Mouse (Mus musculus) cerebellum, adult 9-11 months (tissue): ENCODE measurements at regions not wholly inside any gene's neighbourhood (a gene's known extent, or its start where the extent isn't known, plus 50 kb on each side); places are given as distances from the start of the nearest gene placed in this dataset.
A peak's percentile ranks its signal among the peaks of the same experiment; 100 is the strongest.
"Not testable (repeated sequence)": the region's sequence is repeated elsewhere in the genome, so short reads cannot be mapped to it uniquely, and the experiment has no call there.

Experiments used
- DNase-seq: peaks from one replicate; pipeline ENCODE4 v3.0.0; 2022

GRCm38 (mm10) chr6:5663433-5664175 lies 61.8 kb upstream of the Dync1i1 start:
- DNase-seq: peak; percentile 88

GRCm38 (mm10) chr6:5645150-5645732 lies 80.2 kb upstream of the Dync1i1 start:
- DNase-seq: peak; percentile 59

- DNase-seq: no peak
Observed at GRCm38 (mm10) chr6:5634222-5634621, 91.2 kb upstream of the Dync1i1 start.

GRCm38 (mm10) chr6:5633036-5633708 lies 92.3 kb upstream of the Dync1i1 start:
- DNase-seq: peak; percentile 46

GRCm38 (mm10) chr6:5624085-5624484 lies 101.4 kb upstream of the Dync1i1 start:
- DNase-seq: no peak

GRCm38 (mm10) chr6:5621582-5621981 lies 103.9 kb upstream of the Dync1i1 start:
- no peak for DNase-seq

- no peak for DNase-seq
Observed at GRCm38 (mm10) chr6:5594011-5594410, 97.9 kb upstream of the Pdk4 start.

GRCm38 (mm10) chr6:5589635-5590034 lies 93.5 kb upstream of the Pdk4 start:
- peak; percentile 8 for DNase-seq

GRCm38 (mm10) chr6:5582923-5583525 lies 86.9 kb upstream of the Pdk4 start:
- no peak for DNase-seq

GRCm38 (mm10) chr6:5576891-5577290 lies 80.8 kb upstream of the Pdk4 start:
- DNase-seq: not testable (repeated sequence)

- no peak for DNase-seq
Observed at GRCm38 (mm10) chr6:5566582-5566981, 70.5 kb upstream of the Pdk4 start.

GRCm38 (mm10) chr6:5565049-5565448 lies 68.9 kb upstream of the Pdk4 start:
- DNase-seq: no peak

- DNase-seq: no peak
Observed at GRCm38 (mm10) chr6:5553703-5554394, 57.7 kb upstream of the Pdk4 start.

GRCm38 (mm10) chr6:5550067-5550466 lies 54.0 kb upstream of the Pdk4 start:
- no peak for DNase-seq
